Mouse (Mus musculus) embryonic facial prominence, embryonic 15.5 days (tissue): Measurements from ENCODE around the gene Nkain4. TPM values are rescaled to one million over a fixed set of nuclear protein-coding genes. Genes with fewer than 3 reads are reported as not detected.
A peak's percentile ranks its signal among the peaks of the same experiment; 100 is the strongest.

Experiments used
- ATAC-seq: fragments of 200-750 bp; cut with Nextera tagmentation; 2 replicates; pipeline ENCODE4 v1.8.0; 2017; ENCODE audit warnings: low read depth, moderate TSS enrichment; ENCODE audit not compliant: insufficient number of reproducible peaks, low FRiP score, low TSS enrichment
- H3K27ac ChIP-seq: fragments of 300-500 bp; sonication (generic); replicated peaks from 2 replicates; pipeline ENCODE4 v1.5.1; 2015; ENCODE audit warnings: mild to moderate bottlenecking, inconsistent platforms
- H3K27me3 ChIP-seq: fragments of 300-500 bp; sonication (generic); 2 replicates; pipeline ENCODE4 v1.6.1; 2015; ENCODE audit warnings: inconsistent platforms
- H3K36me3 ChIP-seq: fragments of 300-500 bp; sonication (generic); 2 replicates; pipeline ENCODE4 v1.6.1; 2015; ENCODE audit warnings: mild to moderate bottlenecking, inconsistent platforms
- H3K4me1 ChIP-seq: fragments of 300-500 bp; sonication (generic); 2 replicates; pipeline ENCODE4 v1.6.1; 2015; ENCODE audit warnings: inconsistent platforms
- H3K4me2 ChIP-seq: fragments of 300-500 bp; sonication (generic); replicated peaks from 2 replicates; pipeline ENCODE4 v1.6.1; 2015; ENCODE audit warnings: mild to moderate bottlenecking, inconsistent platforms
- H3K4me3 ChIP-seq: fragments of 300-500 bp; sonication (generic); replicated peaks from 2 replicates; pipeline ENCODE4 v1.5.1; 2015; ENCODE audit warnings: mild to moderate bottlenecking, inconsistent platforms
- H3K9ac ChIP-seq: fragments of 300-500 bp; sonication (generic); 2 replicates; pipeline ENCODE4 v1.6.1; 2015; ENCODE audit warnings: inconsistent platforms
- H3K9me3 ChIP-seq: fragments of 300-500 bp; sonication (generic); replicated peaks from 2 replicates; pipeline ENCODE4 v1.6.1; 2016; ENCODE audit warnings: inconsistent platforms
- WGBS: fragments of 180-500 bp; shearing (Covaris S2); methylation state at CpG from one replicate; pipeline ENCODE4 v1.1.7; 2015; 5-methylcytosine and 5-hydroxymethylcytosine counted together
- polyA plus RNA-seq: library from polyadenylated mRNA; unstranded; fragments of >200 nt; fragmentation: Nextera tagmentation; extraction: Ambion mirVana; gene quantifications from 2 replicates; pipeline ENCODE4 v1.2.1, GENCODE M21; 2015

The Nkain4 gene
- polyA plus RNA-seq, 1 experiment from 2014 or later = 12.9 TPM

DNA sequence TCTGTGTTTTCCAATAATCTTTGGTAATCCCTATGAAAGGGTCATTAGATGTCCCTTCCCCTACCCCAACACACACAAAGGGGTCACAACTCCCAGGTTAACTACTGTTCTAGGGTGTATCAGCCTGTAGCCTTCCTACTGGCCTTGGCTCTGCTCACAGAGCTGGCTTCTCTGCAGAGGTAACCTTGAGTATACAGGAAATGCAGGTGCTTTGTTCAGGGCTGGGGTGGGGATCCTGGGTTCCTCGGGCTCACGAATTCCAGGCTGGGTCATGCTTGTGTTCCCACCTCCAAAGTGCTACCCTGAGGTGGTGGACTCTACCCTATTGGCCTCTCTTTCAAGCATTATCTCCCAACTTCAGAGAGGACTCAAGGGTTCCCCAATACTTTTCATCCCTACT is 31.1 kb upstream of the Nkain4 start:
- Histone ChIP-seq H3K4me2 (no peak overlapping the region), H3K4me1 (peaks cover 7% of the 10 kb centered on the region; the same call in 1 of the 2 replicates), H3K4me3 (no peak overlapping the region), H3K36me3 (peaks cover 29% of the 10 kb centered on the region), H3K27ac (no peak overlapping the region), H3K27me3 (no peaks in the 10 kb centered on the region), H3K9ac (no peak overlapping the region), H3K9me3 (no peaks in the 10 kb centered on the region)
- 78% methylated on average over 2 of the region's 2 CpGs for WGBS
- no peak for ATAC-seq

DNA sequence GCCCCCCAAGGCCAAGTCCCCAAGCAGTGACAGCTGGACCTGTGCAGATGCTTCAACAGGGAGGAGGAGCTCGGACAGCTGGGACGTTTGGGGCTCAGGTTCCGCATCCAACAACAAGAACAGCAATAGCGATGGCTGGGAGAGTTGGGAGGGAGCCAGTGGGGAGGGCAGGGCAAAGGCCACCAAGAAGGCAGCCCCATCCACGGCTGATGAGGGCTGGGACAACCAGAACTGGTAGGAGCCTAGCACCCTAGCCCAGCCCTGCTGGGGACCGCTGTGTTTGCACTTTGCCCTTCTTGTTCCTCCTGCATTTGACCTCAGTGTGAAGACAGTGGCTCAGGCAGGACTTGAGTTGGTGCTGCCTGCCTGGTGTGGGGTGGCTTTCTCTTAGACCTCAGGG is 26.6 kb upstream of the Nkain4 start:
- no peak for ATAC-seq
- WGBS = 80% methylated on average over 6 of the region's 6 CpGs
- H3K36me3 ChIP-seq = peaks cover 73% of the 10 kb centered on the region

DNA sequence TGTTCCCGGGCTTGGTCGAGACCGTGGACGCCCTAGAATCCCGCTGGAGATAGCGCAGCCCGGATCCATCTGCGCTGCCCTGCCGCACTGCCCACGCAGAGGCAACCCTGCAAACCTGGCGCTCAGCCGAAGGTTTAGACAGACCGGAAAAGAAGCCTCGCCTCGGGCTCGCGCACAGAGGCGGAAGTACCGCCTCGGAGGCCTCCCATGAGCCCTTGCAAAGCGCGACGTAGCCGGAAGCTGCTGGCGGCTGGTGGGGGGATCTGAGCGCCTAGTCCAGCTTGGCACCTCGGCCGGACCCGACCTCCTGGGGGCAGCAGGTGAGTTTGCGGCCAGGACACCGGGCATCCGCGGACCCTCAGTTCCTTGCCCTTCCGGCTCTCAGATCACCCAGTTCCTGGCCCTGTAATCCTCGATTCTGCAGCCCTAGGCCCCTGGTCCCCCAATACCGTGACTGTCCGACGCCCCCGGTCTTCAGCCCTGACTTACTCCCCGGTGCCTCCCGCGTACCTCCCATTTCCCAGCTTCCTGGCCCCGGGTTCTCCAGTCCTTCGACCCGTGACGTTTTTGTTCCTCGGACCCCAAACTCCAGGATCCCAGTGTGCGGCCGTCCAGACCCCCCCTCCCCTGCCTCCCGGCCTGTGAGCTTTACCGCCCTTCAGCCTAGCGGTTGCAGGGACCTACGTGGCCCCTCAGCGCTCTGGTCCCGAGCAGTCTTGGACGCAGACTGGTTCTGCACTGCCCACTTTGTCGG is 12.7 kb upstream of the Nkain4 start, which contains the start of gene Arfgap1:
TSS of gene Arfgap1 (plus strand) at position 216 of the 754 bp plus-strand sequence.
- peak within 1 kb of the TSS; percentile 54 for H3K9ac ChIP-seq
- peak within 1 kb of the TSS; percentile 60 for H3K4me2 ChIP-seq
- under 1% methylated on average over 57 of the region's 57 CpGs for WGBS
- H3K36me3 ChIP-seq = peaks cover 33% of the 10 kb centered on the region
- peaks cover 24% of the 10 kb centered on the region for H3K4me1 ChIP-seq
- H3K9me3 ChIP-seq = no peaks in the 10 kb centered on the region
- ATAC-seq = peak; percentile 92
- H3K27me3 ChIP-seq = no peaks in the 10 kb centered on the region
- peak within 1 kb of the TSS; percentile 90 for H3K27ac ChIP-seq
- H3K4me3 ChIP-seq = peak within 1 kb of the TSS; percentile 78

More for the DNA sequence above, 26.6 kb upstream of the Nkain4 start:
- Histone ChIP-seq H3K27ac (no peak overlapping the region), H3K27me3 (no peaks in the 10 kb centered on the region), H3K9ac (no peak overlapping the region), H3K4me3 (no peak overlapping the region), H3K4me1 (no peaks in the 10 kb centered on the region), H3K4me2 (no peak overlapping the region), H3K9me3 (no peaks in the 10 kb centered on the region)

DNA sequence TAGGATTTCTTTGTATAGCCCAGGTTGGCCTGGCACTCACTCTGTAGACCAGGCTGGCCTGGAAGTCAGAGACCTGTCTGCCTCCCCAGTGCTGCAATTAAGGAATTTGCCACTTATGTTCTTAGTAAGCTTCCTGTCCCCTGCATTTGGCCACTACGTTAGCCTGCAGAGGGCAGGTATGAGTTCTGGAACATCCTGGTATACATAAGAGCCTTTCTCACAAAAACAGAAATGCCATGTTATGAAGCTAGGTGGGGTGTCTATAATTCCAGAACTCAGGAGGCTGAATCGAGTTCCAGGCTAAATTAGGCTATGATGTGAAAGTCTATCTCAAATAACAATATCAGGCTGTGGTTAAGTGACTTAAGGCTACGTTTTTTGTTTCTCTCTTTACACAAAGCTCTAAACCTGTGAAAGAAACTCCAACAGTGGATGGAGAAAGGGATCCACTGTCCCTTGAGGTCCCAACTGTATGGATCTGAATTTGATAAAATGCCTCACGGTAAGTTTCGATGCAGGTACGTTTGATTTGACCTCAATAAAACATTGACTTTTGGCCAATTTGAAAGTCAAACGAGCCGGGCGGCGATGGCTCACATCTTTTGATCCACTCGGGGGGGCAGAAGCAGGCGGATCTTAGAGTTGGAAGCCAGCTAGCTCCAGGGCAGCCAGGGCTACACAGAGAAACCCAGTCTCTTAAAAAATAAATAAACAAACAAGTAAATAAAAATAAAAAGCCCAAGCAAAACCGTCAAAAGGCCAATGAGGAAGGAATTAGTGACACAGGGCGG is 11.8 kb upstream of the Nkain4 start:
- Histone ChIP-seq H3K27ac (peak overlapping the region; percentile 90), H3K4me3 (peak overlapping the region; percentile 78), H3K4me2 (peak overlapping the region; percentile 60), H3K4me1 (peaks cover 24% of the 10 kb centered on the region), H3K9me3 (no peaks in the 10 kb centered on the region), H3K9ac (peak overlapping the region; percentile 54), H3K27me3 (peaks cover 3% of the 10 kb centered on the region; the same call in 1 of the 2 replicates), H3K36me3 (peaks cover 24% of the 10 kb centered on the region)
- WGBS = 11% methylated on average over 14 of the region's 14 CpGs
- no peak for ATAC-seq

DNA sequence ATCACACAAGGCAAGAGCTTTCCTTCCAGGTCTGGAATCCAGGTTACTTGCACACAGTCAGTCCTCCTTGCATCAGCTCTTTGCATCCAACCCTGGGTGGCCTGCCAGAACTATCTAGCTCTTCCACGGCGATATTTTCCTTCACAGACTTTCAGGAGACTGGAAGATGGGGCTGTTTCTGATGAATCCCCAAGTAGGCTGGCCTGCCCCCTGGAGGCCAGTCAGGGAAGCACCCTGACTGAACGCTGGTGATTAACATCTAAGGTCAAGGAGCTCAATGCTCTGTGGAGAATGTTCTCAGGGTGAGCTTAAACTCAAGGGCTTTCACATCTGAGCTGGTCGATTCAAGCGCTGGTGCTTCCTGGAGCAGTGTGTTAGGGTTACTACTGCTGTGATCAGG is 9.5 kb upstream of the Nkain4 start:
- no peak for ATAC-seq
- Histone ChIP-seq H3K9me3 (no peaks in the 10 kb centered on the region), H3K36me3 (0 out of 2 replicates have a peak, but pooled peaks cover 4% of the 10 kb centered on the region), H3K27ac (no peak overlapping the region), H3K4me1 (peaks cover 15% of the 10 kb centered on the region), H3K4me2 (no peak overlapping the region), H3K4me3 (no peak overlapping the region), H3K9ac (no peak overlapping the region), H3K27me3 (peaks cover 3% of the 10 kb centered on the region; the same call in 1 of the 2 replicates)
- 7% methylated on average over 5 of the region's 5 CpGs for WGBS

DNA sequence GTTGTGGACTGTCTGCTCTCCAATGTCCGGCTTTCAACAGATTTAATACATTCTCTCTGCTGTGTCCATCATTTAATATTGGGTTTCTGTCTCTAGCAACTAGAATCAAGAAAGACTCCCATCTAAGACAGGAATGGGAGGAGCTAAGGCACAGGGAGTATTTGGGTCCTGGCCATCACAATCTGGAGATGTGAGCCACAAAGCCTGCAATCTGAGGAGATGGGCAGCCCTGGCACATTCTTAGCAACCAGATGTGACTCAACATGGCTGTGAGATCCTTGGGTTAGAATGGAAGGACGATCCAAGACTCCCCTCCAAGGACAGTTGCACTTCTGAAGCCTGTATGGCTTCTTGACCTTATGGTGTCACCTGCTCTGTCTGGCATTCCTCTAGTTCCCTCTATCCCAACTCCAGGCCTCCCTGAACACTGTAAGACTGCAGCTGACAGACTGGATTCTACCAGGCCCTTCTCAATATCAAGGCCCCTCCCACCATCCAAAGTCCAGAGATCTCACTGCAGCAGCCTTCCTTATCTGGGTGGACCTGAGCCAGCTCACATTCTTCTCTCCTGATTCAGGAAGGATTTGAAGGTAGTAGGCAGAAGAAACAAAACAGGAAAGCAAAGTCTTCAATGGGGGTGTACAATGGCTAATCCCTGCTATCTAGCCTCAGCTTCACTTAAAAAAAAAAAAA is 8.3 kb upstream of the Nkain4 start:
- Histone ChIP-seq H3K27ac (no peak overlapping the region), H3K36me3 (no peaks in the 10 kb centered on the region), H3K27me3 (peaks cover 3% of the 10 kb centered on the region; the same call in 1 of the 2 replicates), H3K9ac (no peak overlapping the region), H3K4me2 (no peak overlapping the region), H3K4me3 (no peak overlapping the region), H3K4me1 (peaks cover 7% of the 10 kb centered on the region; the same call in 1 of the 2 replicates), H3K9me3 (no peaks in the 10 kb centered on the region)
- ATAC-seq = no peak
- WGBS = 67% methylated on average over 2 of the region's 2 CpGs

DNA sequence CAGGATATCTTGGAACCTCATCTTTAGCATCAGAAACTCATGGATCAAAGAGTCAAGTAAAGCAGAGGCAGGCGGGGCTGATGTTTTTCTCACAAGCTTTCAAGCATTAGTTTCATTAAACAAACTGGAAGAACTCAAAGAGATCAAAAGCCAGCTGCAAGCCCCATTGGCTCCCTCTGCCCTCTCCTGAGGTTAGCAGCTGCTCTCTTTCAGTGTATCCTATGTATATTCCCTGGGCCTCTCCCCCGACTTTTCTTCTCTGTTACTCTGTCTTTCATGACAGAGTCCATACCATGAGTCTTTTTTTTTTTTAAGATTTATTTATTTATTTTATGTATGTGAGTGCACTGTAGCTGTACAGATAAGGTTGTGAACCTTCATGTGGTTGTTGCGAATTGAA is 5.7 kb upstream of the Nkain4 start:
- H3K27ac ChIP-seq = no peak overlapping the region
- no peaks in the 10 kb centered on the region for H3K4me1 ChIP-seq
- no peak for ATAC-seq
- H3K9ac ChIP-seq = no peak overlapping the region
- H3K9me3 ChIP-seq = no peaks in the 10 kb centered on the region
- H3K4me3 ChIP-seq = no peak overlapping the region
- H3K4me2 ChIP-seq = no peak overlapping the region
- no peaks in the 10 kb centered on the region for H3K36me3 ChIP-seq
- peaks cover 16% of the 10 kb centered on the region; the same call in 1 of the 2 replicates for H3K27me3 ChIP-seq
- 65% methylated on average over 3 of the region's 3 CpGs for WGBS

DNA sequence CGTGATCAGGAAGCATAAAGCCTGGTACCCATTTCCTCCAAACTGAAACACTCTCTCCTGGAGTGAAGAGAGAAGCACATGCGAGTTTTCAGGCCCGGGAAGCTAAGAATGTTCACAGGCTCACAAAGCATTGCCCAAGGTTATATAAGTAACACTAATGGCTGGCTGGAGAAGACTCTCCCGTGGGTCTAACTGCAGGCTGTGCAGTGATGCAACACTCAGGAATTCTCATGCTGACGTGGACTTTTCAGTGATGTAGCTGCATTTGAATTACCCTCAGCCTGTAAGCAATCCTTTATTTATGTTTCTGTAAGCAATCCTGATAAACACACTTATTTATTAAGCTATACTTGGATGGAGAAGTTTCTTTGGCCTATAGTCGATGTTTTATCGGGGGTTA is 5.1 kb upstream of the Nkain4 start:
- no peaks in the 10 kb centered on the region for H3K4me1 ChIP-seq
- 57% methylated on average over 7 of the region's 7 CpGs for WGBS
- no peaks in the 10 kb centered on the region for H3K36me3 ChIP-seq
- peaks cover 18% of the 10 kb centered on the region; the same call in 1 of the 2 replicates for H3K27me3 ChIP-seq
- H3K27ac ChIP-seq = no peak overlapping the region
- no peaks in the 10 kb centered on the region for H3K9me3 ChIP-seq
- no peak overlapping the region for H3K4me3 ChIP-seq
- ATAC-seq = no peak
- no peak overlapping the region for H3K9ac ChIP-seq
- no peak overlapping the region for H3K4me2 ChIP-seq

DNA sequence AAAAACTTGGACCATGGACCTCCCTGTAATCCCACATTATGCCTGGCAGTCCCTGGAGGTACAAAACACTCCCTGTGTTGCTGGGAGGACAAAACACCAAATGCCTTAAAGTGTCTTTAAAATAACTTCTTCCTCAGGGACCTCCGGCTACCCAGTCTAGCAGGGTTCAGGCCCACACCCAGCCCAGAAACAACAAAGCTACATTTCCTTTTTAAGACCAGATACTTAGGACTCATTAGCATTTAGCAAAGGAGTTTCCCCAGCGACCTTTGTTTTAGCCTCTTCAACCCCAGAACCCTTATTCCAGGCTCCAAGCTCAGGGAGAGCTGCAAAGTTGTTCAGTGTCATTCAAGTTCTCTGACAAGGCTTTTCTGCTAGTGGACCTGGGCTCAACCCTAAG is 861 bp downstream of the Nkain4 start:
- H3K4me2 ChIP-seq = peak overlapping the region; percentile 89
- H3K9ac ChIP-seq = 0 out of 2 replicates have a peak overlapping the region, but pooled peaks have one; percentile 31
- H3K27ac ChIP-seq = no peak overlapping the region
- peaks cover 9% of the 10 kb centered on the region for H3K4me1 ChIP-seq
- H3K27me3 ChIP-seq = peaks cover 33% of the 10 kb centered on the region
- no peaks in the 10 kb centered on the region for H3K9me3 ChIP-seq
- no peaks in the 10 kb centered on the region for H3K36me3 ChIP-seq
- peak overlapping the region; percentile 54 for H3K4me3 ChIP-seq
- no peak for ATAC-seq
- 18% methylated on average over 2 of the region's 2 CpGs for WGBS

DNA sequence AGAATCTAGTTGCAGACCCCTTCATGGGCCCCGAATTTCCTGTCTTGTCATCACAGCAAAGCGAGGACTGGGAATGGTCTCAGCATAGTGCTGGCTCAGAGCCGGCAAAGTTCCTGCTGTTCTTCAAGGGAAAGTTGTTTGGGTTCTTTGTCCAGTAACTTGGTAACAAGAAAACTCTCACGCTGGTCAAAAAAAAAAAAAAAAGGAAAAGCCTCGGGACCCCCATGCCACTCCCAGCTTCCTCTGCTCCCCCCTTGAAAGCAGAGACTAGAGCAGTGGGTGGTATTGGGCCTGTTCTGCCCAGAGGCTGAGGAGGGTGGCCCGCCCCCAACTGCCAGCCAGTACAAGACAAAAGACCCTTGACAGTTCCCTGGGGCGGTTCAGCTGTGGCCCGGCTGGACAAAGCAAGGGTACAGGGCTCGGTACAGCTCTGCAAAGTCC is 1.7 kb downstream of the Nkain4 start:
- Histone ChIP-seq H3K4me3 (no peak overlapping the region), H3K9ac (no peak overlapping the region), H3K4me1 (peaks cover 9% of the 10 kb centered on the region), H3K4me2 (peak overlapping the region; percentile 89; the same call in 1 of the 2 replicates), H3K36me3 (no peaks in the 10 kb centered on the region), H3K9me3 (no peaks in the 10 kb centered on the region), H3K27ac (no peak overlapping the region), H3K27me3 (peaks cover 33% of the 10 kb centered on the region)
- ATAC-seq = 0 out of 2 replicates have a peak, but pooled peaks have one; percentile 12
- 10% methylated on average over 9 of the region's 9 CpGs for WGBS

DNA sequence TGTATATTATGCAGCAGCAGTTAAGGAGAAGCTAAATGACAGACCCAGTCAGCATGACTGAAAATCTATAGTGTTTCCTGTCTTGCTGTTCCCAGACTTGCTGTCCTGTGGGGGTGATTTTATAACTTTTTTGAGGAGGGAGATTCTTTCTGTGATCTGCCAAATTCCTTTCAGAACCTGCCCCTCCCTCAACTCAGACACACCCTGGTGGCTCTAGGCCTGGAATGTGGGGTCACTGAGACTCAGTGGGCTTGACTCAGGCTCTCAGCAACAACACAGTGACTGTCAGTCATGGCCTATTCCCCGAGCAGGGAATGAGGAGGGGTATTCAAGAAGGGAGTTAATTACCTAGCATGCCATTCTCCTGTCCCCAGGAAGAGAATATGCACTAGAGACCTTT is 4.6 kb downstream of the Nkain4 start:
- Histone ChIP-seq H3K9ac (no peak overlapping the region), H3K27ac (no peak overlapping the region), H3K4me2 (no peak overlapping the region), H3K4me1 (peaks cover 9% of the 10 kb centered on the region), H3K27me3 (peaks cover 18% of the 10 kb centered on the region), H3K9me3 (no peaks in the 10 kb centered on the region), H3K4me3 (no peak overlapping the region), H3K36me3 (no peaks in the 10 kb centered on the region)
- ATAC-seq = no peak
- 20% methylated on average over 1 of the region's 1 CpGs for WGBS
